Mouse (Mus musculus): ENCODE data around the gene Grm3. TPM values are rescaled to one million over a fixed set of nuclear protein-coding genes. Genes with fewer than 3 reads are reported as not detected.

The Grm3 gene
- total RNA-seq, 2 experiments from 2014 or later, result 0.12 TPM; not detected in 1

DNA sequence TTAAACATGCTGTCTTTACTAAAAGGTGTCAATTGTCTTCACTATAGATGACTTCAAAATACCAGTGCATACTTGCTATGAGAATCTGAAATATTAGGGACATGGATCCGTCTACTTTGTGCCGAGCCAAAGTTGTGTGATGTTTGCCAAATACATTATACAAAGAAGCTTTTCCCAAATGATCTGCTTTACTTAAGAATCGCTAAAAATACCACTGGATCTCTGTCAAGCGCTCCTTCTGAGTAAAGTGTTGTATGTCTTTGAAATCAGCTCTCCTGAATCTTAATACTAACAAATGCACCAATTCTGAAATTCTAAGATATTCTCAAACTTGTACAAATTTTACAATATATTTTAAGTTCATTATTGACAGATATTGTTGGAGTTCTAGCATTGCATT is 100.6 kb downstream of the Grm3 start:
- DNase-seq (ENCODE audit: low spot score in 2 of 2), result no peak

DNA sequence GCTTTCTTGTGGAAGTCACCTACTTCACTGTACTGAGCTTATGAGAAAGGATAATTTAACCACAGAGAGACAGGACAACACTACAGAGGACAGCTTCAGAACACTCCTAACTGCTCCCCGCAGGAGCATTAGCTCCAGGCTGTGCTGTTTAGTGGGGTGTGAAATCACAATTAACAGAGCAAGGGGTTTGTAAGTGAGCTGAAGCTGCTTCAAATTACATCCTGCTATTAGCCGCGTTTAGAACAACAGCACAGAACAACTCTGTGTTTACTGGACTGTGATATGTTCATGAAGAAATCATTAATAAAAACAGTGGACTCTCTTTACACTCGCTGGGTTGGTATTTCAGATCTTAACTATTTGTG is 101.9 kb downstream of the Grm3 start:
- no peak for DNase-seq (ENCODE audit: low spot score in 2 of 2)

DNA sequence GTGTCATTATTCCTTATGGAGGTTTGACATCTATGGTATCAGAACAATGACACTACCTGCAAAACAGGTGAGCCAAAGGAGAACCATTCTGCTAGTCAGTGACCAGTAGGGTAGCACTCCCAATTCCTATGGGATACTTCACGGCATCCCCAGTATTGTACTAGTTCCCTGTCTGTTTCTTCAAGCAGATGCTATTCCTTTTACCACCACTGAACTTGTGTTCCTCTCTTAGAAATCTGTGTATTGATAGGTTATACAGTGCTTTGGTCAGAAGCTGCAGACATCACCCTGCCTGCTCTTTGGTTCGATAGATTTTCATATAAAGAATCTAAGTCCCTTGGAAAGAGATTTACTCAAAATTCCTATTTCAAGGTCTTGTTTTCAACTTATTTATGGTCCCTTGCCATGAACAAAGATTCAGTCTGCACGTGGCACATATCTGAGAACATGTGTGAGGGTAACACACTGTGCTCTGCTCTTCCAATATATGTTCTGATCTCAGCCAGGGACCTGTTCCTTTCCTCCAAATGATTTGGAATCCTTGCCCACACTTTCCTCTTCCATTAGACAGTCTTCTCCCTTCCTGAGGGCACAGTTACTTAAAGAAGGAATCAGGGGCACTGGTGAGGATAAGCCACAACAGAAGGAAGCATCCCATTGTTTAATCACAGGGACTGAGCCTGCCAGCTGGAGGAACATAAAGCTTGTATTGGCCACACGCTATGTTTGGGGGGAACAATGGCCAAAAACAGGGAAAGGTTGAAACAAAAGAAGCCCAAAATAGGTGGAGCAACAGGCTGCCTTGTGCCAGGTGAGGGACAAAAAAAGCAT is 102.5 kb downstream of the Grm3 start:
- DNase-seq (ENCODE audit: low spot score in 2 of 2), result no peak

DNA sequence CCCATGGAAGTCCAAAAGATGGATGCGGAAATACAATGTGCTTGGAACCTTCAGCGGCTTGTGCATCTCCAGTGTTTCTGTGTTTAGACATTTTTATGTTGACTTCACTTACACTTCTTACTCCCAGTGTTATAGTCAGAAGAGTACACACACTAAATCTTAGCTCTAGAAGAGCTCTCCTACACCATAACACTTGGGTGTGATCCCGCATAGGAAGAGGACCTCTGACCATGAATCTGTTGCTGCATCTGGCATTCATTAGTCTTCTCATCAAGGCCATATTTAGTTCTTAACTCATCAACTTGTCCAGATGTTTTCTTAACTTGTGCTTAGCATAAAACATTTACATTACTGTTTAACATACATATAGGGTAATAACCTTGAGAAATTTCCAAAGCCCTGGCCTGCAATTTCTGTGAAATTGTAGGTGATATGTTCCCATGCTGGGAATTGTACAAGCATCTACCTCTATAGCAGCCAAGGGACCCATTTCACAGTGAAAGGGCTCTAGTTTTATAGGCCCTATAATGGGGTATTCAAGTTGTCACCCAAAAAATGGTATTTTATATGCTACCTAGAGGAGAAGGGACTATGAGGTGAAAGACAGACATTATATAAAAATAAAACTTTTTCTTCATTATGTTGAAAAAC is 103.4 kb downstream of the Grm3 start:
- DNase-seq (ENCODE audit: low spot score in 2 of 2), result no peak

DNA sequence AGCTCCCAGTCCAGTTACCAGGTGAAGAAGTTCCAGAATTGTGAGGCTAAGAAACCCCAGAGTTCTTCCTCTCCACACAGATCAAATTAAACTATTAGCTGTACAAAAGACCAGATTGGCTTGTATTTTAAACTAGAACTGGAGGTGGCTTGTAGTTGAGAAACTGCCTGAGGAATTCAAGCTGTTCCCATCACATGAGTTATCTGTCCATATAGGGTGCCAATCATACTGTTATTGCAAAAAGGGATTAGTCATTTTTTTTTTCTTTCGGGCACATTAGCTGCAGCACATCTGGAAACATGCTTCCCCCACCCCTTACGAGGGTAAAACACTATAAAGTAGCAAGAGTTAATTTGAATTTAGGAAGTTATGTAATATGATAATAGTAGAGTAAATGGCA is 145.9 kb downstream of the Grm3 start:
- DNase-seq (ENCODE audit: low spot score in 2 of 2), result no peak

DNA sequence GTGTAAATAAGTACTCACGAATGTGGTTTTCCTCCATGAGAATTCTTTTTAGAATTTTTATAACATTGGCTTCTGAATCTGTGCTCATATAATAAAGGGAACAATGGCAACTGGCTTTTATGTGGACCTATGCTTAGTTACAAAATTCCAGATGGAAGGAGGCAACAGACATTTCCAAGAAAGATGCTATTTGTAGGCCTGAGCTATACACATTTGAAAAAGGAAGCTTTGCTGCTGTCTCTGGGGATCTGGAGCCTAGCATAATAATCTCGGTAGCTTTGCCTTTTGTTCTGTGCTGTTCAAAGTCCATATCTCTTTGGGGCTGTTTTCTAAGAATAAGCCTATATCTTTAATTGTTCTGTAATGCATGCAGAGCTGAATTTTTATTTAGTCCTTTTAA is 146.4 kb downstream of the Grm3 start:
- DNase-seq (ENCODE audit: low spot score in 2 of 2), result no peak

DNA sequence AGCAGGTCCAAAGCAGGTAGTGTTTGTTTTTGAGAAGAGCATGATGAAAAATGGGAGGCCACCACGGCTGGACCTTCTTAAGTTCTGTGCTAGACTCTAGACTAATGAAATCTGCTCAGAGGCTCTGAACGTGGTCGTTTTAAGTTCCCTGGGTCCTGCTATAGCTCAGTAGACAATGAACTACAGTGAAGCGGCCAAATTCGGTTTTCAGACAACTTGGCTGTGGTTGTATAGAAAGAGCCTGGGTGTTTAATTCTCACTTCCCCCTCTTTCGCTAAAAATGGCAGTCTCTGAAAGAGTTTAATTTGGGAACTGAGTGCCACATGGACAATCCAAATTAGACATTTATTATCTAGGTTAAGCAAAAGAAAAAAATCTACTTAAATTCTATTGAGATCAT is 154.0 kb downstream of the Grm3 start:
- DNase-seq (ENCODE audit: low spot score in 2 of 2), result no peak

DNA sequence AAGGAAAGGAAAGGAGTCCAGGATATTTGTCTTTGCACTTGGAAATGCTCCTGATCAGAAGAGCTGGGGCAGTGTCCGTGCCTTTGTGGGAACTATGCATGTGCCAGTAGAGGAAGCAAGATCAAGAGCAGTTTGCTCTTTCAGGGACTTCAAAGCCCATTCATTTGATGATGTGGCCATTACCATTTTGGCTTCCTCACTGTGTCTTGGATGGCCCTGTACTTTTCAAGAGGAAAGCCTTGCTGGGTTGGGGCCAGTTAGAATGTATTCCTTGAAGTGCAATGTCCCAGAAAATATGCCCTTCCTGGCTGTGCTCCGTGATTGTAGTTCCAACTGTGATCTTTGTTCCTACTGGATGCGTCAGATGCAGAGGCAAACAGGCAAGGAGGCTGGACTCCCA is 167.3 kb downstream of the Grm3 start:
- DNase-seq (ENCODE audit: low spot score in 2 of 2), result no peak

DNA sequence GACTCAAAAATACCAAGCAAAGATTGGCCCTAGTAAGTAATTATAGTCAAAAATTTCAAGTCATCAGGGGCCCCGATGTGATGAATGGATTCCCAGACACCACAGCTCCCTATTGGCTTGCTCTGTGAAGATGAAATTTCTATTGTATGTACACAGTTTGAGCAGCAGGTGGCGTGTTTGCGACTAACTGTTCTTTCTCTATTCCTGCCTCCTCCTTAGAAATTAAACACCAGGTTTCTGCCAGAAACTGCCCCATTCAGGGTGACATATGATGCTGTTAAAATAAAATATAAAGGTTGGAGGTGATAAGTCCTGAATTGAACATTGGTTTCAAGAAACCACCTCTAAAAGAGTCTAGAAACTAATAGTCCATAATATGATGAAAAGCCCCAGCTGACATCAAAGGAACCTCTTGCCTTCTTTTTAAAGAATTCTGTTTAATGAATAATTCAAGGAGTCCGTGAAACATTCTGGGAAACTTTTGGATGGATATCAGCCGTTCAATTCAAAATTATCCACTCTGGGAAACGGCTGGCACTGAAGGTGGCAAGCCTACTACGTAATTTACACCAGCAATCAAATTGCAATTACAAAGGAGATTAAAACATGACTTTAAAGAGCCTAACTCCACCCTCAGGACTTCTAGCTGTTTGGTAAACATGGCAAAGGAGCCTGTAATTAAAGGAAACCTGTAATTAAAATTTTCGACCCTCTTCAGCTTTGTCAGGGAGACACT is 184.0 kb downstream of the Grm3 start:
- no peak for DNase-seq (ENCODE audit: low spot score in 2 of 2)

DNA sequence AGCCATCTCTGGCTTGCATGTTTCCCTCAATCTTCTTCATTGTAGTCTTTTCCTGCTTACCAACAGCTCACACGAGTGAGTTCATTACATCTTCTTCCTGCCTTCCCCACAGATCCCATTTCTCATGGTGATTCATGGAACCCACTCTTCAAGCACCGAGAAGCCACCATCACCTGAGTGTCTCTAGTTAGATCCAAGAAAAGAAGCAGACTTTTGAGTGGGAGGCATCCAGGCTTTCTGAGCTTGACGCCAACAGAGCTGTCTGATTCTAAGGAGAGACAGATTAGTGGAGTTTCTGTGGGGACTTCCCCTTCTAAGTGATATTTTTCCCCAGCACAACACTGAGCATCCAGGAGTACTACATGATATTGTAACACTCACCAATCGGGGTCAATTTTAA is 199.5 kb downstream of the Grm3 start:
- DNase-seq (ENCODE audit: low spot score in 2 of 2), result no peak

DNA sequence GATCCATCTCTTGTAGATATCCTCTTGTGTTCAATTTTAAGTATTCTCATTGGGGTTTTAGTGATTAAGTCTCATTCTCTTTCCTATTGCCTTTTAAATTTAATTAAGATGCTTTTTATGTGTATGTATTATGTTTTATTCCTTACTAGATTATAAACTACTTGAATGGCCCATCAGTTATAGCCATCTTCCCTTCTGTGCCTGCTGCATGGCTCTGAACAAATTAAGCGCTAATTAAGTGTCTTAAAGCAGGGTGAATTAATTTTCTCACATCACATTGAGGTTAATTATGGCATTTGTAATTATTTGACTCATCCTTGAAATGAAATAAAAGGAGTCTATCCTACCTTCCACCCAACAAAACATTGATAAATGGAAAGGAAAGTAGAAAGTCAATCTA is 213.9 kb downstream of the Grm3 start:
- no peak for DNase-seq (ENCODE audit: low spot score in 2 of 2)

DNA sequence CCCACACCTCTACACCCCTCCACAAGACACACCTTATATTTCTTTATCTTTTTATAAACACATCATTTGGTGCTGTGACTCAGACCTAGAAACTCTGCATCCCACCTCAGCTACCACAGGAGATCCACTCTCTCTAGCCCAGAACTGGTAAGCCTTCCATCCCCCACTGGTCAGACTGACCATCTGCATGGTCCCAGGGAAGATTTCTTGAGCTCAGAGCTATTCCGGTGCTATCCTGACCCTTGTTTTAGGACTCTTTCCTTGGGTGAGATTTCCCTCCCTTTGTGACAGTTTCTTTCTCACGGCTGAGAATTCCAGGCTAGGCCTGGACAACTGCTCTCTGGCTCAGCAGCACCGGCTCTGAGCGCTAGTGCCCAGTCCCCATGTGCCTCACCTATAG is 227.7 kb downstream of the Grm3 start:
- no peak for DNase-seq (ENCODE audit: low spot score in 2 of 2)

DNA sequence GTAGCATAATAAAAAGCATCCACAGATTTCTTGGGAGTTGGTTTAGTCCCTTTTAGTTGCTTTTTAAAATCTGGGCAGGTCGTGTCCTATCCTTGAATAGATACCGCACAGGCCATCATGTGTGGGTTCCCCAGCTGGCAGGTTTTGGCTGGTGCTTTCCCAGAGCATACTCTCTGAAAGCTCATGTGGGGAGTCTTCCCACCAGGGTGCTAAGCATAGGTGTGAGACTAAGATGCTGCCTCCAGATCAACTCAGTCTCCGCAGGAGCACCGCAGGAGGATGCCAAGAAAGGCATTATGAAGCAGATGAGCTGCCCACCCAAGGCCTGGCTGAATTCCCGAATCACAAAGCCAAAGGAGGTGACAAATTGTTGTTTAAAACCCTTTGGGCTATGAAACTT is 229.5 kb downstream of the Grm3 start:
- no peak for DNase-seq (ENCODE audit: low spot score in 2 of 2)

DNA sequence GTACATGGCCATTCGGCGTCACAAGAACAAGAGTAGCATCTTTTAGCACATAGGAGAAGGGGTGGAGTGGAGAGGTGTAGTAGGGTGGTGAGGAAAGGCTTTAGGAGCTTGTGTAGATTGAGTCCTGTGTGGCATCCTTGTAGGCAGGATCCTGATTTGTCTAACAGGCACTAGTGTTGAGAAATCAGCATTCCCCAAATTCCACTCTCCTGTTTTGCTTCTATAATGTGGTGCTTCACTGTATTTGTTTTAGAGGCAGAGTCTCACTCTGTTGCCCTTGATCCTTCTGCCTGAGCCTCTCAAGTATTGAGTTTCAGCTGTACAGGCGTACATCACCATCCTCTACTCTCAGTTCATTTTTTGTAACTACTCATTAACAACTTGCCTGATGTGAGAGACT is 247.4 kb downstream of the Grm3 start:
- no peak for DNase-seq (ENCODE audit: low spot score in 2 of 2)

DNA sequence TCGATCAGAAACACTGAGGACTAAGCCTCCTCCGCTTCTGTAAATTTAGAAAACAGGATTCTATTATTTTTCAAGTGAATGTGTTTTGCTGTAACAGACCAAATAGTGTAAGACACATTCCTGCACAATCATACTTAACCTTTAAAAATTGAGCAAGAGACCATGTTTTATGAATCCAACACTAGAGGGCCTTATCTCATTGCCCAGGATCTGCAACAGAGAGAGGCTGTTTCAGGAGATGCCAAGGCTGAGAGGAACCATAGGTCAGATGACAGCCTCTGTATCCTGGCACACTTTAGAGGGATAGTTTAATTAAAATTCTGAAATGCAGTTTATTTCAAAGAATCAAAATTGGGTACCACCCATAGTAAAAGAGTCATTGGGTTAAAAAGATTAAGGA is 271.7 kb downstream of the Grm3 start:
- no peak for DNase-seq (ENCODE audit: low spot score in 2 of 2)

DNA sequence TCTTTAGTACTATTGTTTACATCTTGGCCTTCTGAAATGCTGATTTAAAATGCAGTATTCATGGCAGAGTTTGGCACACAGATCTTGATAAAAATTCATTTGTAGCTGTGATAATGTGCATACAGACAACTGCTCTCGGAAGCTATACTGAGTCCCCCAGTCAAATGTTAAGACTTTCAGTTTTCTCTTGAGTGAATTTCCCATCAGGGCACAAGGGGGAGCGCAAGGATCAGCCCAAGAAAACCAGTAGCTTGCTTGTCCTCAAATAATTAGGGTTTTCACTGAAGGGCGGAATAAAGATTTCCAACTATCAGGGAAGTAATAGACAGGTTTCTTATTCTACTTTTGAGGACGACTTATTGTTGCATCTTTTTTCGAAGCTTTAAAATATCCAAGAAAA is 275.4 kb downstream of the Grm3 start:
- no peak for DNase-seq (ENCODE audit: low spot score in 2 of 2)

DNA sequence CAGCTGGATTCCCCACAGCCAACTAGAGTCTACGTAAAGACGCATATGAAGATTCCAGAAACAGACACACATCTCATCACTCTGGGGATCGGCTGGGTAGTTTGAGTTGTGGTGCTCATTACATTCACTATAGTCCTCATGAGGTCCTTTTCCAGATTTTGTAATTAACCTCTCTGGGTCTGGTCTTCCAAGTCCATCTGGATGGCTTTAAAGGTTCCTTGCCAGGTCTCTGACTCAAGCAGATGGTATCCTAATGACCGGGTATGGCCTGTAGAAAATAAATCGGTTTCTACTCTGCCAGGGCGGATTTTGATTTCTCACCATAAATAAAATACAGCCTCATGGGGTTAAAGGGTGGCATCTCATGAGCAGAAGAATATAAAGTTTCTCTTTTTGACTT is 276.0 kb downstream of the Grm3 start:
- DNase-seq (ENCODE audit: low spot score in 2 of 2), result no peak

DNA sequence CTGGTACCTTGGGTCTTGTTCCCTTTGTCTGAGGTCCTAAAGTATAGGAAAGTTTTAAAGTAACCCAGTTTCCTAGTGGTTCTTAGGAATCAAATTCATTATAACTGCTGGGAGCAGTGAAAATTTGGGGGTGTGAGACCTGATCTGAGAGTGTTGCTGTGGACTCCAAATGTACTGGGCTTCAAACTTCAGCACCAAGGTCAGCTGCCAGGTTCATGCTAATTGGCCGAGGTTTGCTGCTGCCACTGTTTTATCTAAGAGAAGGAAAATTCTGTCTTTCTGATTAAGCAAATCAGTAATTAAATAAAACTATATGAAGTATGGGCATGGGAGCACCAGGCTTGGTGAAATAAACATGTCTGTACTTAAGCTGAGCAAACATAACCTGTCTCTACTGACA is 278.8 kb downstream of the Grm3 start:
- DNase-seq (ENCODE audit: low spot score in 2 of 2), result no peak

Measured in gastrocnemius, postnatal 4 days (tissue).